Mouse (Mus musculus): ENCODE measurements at regions not wholly inside any gene's neighbourhood (a gene's known extent, or its start where the extent isn't known, plus 50 kb on each side); places are given as distances from the start of the nearest gene placed in this dataset.

- DNase-seq (ENCODE audit: low spot score in 2 of 2): no peak
Measured at GRCm38 (mm10) chr12:12766510-12767304, 175.0 kb downstream of the Mycn start.

GRCm38 (mm10) chr12:12765490-12766058, 176.1 kb downstream of the Mycn start:
- DNase-seq (ENCODE audit: low spot score in 2 of 2): no peak

- DNase-seq (ENCODE audit: low spot score in 2 of 2): no peak
Measured at GRCm38 (mm10) chr12:12765055-12765454, 176.7 kb downstream of the Mycn start.

GRCm38 (mm10) chr12:12764586-12764985, 177.1 kb downstream of the Mycn start:
- DNase-seq (ENCODE audit: low spot score in 2 of 2): no peak

- no peak for DNase-seq (ENCODE audit: low spot score in 2 of 2)
Measured at GRCm38 (mm10) chr12:12756301-12756948, 185.3 kb downstream of the Mycn start.

- no peak for DNase-seq (ENCODE audit: low spot score in 2 of 2)
Measured at GRCm38 (mm10) chr12:12753849-12754248, 187.9 kb downstream of the Mycn start.

- DNase-seq (ENCODE audit: low spot score in 2 of 2): no peak
Measured at GRCm38 (mm10) chr12:12751670-12752426, 189.9 kb downstream of the Mycn start.

GRCm38 (mm10) chr12:12749690-12750089, 192.0 kb downstream of the Mycn start:
- DNase-seq (ENCODE audit: low spot score in 2 of 2): no peak

GRCm38 (mm10) chr12:12746852-12747454, 194.8 kb downstream of the Mycn start:
- DNase-seq (ENCODE audit: low spot score in 2 of 2): no peak

GRCm38 (mm10) chr12:12744492-12744891, 197.2 kb downstream of the Mycn start:
- DNase-seq (ENCODE audit: low spot score in 2 of 2): no peak

- no peak for DNase-seq (ENCODE audit: low spot score in 2 of 2)
Measured at GRCm38 (mm10) chr12:12738631-12739331, 202.9 kb downstream of the Mycn start.

GRCm38 (mm10) chr12:12725797-12726196, 215.9 kb downstream of the Mycn start:
- DNase-seq (ENCODE audit: low spot score in 2 of 2): no peak

- DNase-seq (ENCODE audit: low spot score in 2 of 2): no peak
Measured at GRCm38 (mm10) chr12:12725075-12725474, 216.6 kb downstream of the Mycn start.

GRCm38 (mm10) chr12:12723724-12724487, 217.8 kb downstream of the Mycn start:
- no peak for DNase-seq (ENCODE audit: low spot score in 2 of 2)

GRCm38 (mm10) chr12:12722982-12723661, 218.6 kb downstream of the Mycn start:
- no peak for DNase-seq (ENCODE audit: low spot score in 2 of 2)

- DNase-seq (ENCODE audit: low spot score in 2 of 2): no peak
Measured at GRCm38 (mm10) chr12:12716691-12717090, 225.0 kb downstream of the Mycn start.

GRCm38 (mm10) chr12:12715956-12716669, 225.6 kb downstream of the Mycn start:
- DNase-seq (ENCODE audit: low spot score in 2 of 2): no peak

GRCm38 (mm10) chr12:12715528-12715927, 226.2 kb downstream of the Mycn start:
- no peak for DNase-seq (ENCODE audit: low spot score in 2 of 2)

GRCm38 (mm10) chr12:12710184-12710609, 231.5 kb downstream of the Mycn start:
- no peak for DNase-seq (ENCODE audit: low spot score in 2 of 2)

Data from gastrocnemius, adult 8-10 months (tissue).